In the genomic region with DNA sequence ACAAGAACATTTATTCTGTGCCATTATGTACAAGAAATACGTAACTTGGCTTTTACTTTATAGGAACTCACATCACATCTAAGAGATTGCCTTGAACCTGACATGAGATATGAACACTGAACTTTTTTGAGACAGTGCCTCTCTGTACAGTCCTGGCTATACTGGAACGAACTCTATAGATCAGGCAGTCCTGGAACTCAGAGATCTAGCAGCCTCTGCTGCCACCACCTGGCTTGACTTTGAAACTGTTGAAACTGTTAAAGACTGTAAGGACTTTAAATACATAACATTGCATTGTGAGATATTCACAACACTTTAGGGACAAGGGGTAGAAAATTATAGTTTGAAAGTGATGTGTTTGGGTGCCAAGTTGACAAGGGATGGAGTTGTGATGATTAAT, we compare ENCODE assay signal across 7 mouse cellular contexts. TPM values are rescaled to one million over a fixed set of nuclear protein-coding genes. Genes with fewer than 3 reads are reported as not detected.
DNase-seq lines count a peak whose midpoint lies in the region; ATAC-seq lines count a peak whose summit lies in the region.

No protein-coding gene starts in this region.

- no peak overlapping the region for H3K4me3 ChIP-seq in limb, embryonic 13.5 days

- 71% methylated on average over 2 of the region's 2 CpGs for WGBS in limb, embryonic 13.5 days

- DNase-seq in layer of hippocampus, adult 18-20 months (ENCODE audit: low spot score in 2 of 2): peak; percentile 19 to 22
- no peak for DNase-seq in layer of hippocampus, adult 8-10 months (ENCODE audit: low spot score in 2 of 2)
- DNase-seq in CD4-positive, CD25-positive, alpha-beta regulatory T cell, adult 2 months (ENCODE audit: low read depth, low spot score): peak; percentile 49
- DNase-seq in MEL-GATA-1-ER (ENCODE audit: extremely low read depth, low read depth): peak; percentile 64
- peak; percentile 46 for DNase-seq in embryo, embryonic 10.5 days (ENCODE audit: low spot score)
- DNase-seq in right cerebral cortex, postnatal 14 days: peak; percentile 11

- H3K36me3 ChIP-seq in limb, embryonic 13.5 days: peaks cover 4% of the 10 kb centered on the region; the same call in 1 of the 2 replicates

- H3K27me3 ChIP-seq in limb, embryonic 13.5 days: peaks cover 11% of the 10 kb centered on the region; the same call in 1 of the 2 replicates

- no peak overlapping the region for H3K27ac ChIP-seq in limb, embryonic 13.5 days

- 0 out of 2 replicates have a peak, but pooled peaks have one; percentile 32 for ATAC-seq in limb, embryonic 13.5 days (ENCODE audit: low FRiP score, low read depth)

- no peak overlapping the region for H3K9ac ChIP-seq in limb, embryonic 13.5 days

- H3K9me3 ChIP-seq in limb, embryonic 13.5 days: no peaks in the 10 kb centered on the region

- H3K4me2 ChIP-seq in limb, embryonic 13.5 days (replicated peaks): no peak overlapping the region

- H3K4me1 ChIP-seq in limb, embryonic 13.5 days: no peaks in the 10 kb centered on the region

RNA-seq across cellular contexts. Expression of a gene that starts 19.4 kb away (rescaled TPM):
- 10 to 100 TPM; 51.1 to 55.2 TPM for total RNA-seq in layer of hippocampus, adult 18-20 months (2021)
- total RNA-seq in layer of hippocampus, adult 8-10 months (2022): 10 to 100 TPM; 47.9 to 60.3 (median 54.7) TPM
- polyA plus RNA-seq in limb, embryonic 13.5 days (2015; fragmentation: Nextera tagmentation; extraction: Ambion mirVana): 23.3 and 25.5 TPM in 2 replicates

RNA-seq across cellular contexts. Expression of a gene that starts 34.3 kb away (rescaled TPM):
- total RNA-seq in layer of hippocampus, adult 18-20 months (2021): 100 to 1,000 TPM; 110 to 121 TPM
- 100 to 1,000 TPM; 116 to 139 (median 126) TPM for total RNA-seq in layer of hippocampus, adult 8-10 months (2022)
- polyA plus RNA-seq in limb, embryonic 13.5 days (2015; fragmentation: Nextera tagmentation; extraction: Ambion mirVana): 37.6 and 39.2 TPM in 2 replicates

Comparison
In these comparisons a context has a peak if more than half of its experiments do, and no peak if none do; other contexts are left out.
1. DNase-seq: peak in layer of hippocampus, adult 18-20 months (2 of 2), CD4-positive, CD25-positive, alpha-beta regulatory T cell, adult 2 months (single experiment), MEL-GATA-1-ER (single experiment), embryo, embryonic 10.5 days (single experiment) and right cerebral cortex, postnatal 14 days (single experiment); none in layer of hippocampus, adult 8-10 months (0 of 2).